Mouse (Mus musculus) effector memory CD4-positive, alpha-beta T cell, adult 5 months (primary cell): ENCODE measurements around the gene Tshr. TPM values are rescaled to one million over a fixed set of nuclear protein-coding genes. Genes with fewer than 3 reads are reported as not detected.

Source experiments
- polyA plus RNA-seq: library from polyadenylated mRNA; unstranded; fragments of 100-300 nt; shearing (Covaris generic); gene quantifications from one replicate; pipeline ENCODE4 v1.2.1, GENCODE M21; 2017

Gene Tshr
- polyA plus RNA-seq, result not detected

DNA sequence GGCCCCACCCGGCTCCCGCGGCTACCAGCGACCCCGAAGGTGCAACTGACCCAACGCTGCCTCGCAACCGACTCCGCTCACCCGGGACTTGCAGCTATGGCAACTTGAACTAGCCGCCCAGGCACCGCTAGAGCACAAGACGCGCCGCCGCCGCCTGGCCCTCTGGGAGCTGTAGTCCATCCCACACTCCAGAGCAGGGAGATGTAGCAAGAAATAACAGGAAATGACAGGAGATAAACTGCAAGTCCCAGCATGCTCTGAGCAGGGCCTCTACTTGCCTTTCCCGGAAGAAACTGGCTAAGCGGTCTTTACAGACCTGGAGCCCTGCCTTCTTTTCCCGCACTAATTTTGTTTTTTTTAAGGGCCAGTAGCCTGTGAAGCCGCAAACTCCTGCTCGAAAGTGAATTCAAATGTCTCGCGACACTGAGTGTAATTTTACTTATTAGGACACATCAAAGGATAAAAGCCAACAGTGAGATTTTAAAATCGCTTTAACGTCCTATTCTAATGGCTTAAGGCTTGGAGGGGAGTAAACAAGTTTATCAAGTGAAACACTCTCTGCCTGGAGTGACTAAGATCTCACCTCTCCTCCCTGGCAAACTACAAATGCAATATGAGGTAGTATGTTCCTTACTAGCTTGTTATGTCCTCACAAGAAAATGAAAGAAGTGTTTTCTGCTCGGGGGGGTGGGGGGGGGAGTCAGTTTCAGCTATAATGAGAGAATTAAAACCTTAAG is at the start of gene Tshr, which contains the start of gene Cep128:
Tshr (plus strand) TSS at position 283 of the 737 bp plus-strand sequence.
Cep128 (minus strand) TSS at position 129 of the 737 bp plus-strand sequence.

DNA sequence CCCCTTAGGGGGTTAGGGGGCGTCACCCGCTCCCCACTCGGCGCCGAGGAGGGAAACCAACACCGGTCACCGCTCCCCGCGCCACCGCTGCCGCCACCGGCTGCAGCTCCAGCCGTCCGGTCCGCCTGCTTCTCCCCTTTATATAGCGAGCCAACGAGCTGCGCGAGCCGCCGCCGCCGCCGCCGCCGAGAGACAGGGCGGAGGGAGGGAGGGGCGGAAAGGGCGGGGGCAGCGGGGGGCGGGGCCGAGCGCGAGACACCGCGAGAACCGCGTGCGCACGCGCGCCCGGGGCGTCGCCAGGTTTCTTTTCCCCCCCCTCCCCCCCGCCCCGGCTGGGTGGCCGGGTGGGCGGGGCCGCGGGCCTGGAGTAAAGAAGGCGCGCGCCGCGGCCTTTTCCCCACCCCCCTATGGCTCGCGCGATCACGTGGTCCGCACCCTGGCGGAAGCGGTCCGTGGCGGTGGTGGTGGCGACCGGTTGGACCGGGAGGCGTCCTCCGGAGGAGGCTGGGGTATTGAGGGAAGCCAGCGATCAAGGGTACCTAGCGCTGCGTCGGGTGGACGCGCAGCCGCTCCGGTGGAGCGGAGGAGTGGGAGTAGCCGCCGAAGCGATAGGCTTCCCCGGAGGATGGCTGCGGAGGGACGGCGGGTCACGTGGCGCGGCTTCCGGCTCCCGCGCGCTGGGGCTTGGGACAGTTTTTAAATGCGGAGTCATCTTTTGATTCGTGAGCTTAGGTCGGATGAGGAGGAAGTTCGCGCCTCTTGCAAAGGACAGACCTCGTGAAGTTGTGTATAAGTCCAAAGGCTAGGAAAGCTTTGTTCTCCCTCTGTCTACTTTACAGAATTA is 205.7 kb downstream of the Tshr start, which contains the start of gene Gtf2a1:
Gtf2a1 (minus strand) TSS at position 641 of the 844 bp plus-strand sequence.

Other genes with a start within 250 kb of the Tshr start
- 10.3 TPM for gene Cep128, start 154 bp upstream of the Tshr start, polyA plus RNA-seq
- gene Gtf2a1, start 205.9 kb downstream of the Tshr start, polyA plus RNA-seq, result 31.1 TPM